In the genomic region with DNA sequence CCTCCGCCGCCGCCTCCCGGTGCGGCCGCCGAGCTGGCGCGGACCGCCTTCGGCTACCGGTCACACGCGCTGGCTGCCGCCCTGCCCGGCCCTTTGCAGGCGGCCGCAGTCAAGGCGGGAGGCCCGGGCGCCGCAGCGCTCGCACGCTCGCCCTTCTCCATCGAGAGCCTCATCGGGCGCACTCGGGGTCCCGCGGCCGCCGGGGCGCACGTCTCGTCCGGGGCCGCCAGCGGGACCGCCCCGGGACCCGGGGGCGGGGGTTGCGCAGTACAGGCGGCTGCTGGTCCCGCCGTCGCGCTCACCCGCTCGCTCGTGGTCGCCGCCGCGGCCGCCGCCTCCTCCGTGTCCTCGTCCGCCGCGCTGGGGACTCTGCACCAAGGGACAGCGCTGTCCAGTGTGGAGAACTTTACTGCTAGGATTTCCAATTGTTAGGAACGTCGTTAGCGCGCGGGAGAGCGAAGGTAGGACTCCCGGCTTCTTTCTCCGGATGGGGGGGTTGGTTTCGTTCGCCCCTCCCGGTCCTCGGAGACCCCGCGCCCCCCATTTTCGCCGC, we compare ENCODE assay signal across 8 mouse cellular contexts. TPM values are rescaled to one million over a fixed set of nuclear protein-coding genes. Genes with fewer than 3 reads are reported as not detected.
DNase-seq lines count a peak whose midpoint lies in the region; ATAC-seq lines count a peak whose summit lies in the region.

No protein-coding gene starts in this region.

- peaks cover 85% of the 10 kb centered on the region for H3K27me3 ChIP-seq in heart, embryonic 11.5 days (ENCODE audit: control insufficient read depth, insufficient read depth, low read length)
- H3K27me3 ChIP-seq in limb, embryonic 10.5 days (ENCODE audit: low read depth, poor library complexity, severe bottlenecking): peaks cover 99% of the 10 kb centered on the region

- DNase-seq in heart, adult 11 months: peak; percentile 76
- DNase-seq in heart, adult 9 months (ENCODE audit: low spot score in 2 of 2): no peak
- DNase-seq in adrenal gland, adult 2 months: peak; percentile 58
- DNase-seq in limb, embryonic 10.5 days (ENCODE audit: low spot score): peak; percentile 74
- peak; percentile 77 for DNase-seq in neural tube, embryonic 10.5 days (ENCODE audit: extremely low spot score, low spot score)
- DNase-seq in c-Kit-positive CD71-positive TER-119-positive erythroid progenitor cells, embryonic 14.5 days (ENCODE audit: low spot score): no peak

- no peaks in the 10 kb centered on the region for H3K36me3 ChIP-seq in heart, embryonic 11.5 days (ENCODE audit: control insufficient read depth, insufficient read depth, low read length)
- no peaks in the 10 kb centered on the region for H3K36me3 ChIP-seq in limb, embryonic 10.5 days

- peaks cover 7% of the 10 kb centered on the region; the same call in 1 of the 2 replicates for H3K4me1 ChIP-seq in heart, embryonic 11.5 days (ENCODE audit: control insufficient read depth, insufficient read depth, low read length)
- peaks cover 30% of the 10 kb centered on the region for H3K4me1 ChIP-seq in limb, embryonic 10.5 days

- H3K9ac ChIP-seq in heart, embryonic 11.5 days (ENCODE audit: low read depth, low read length): 0 out of 2 replicates have a peak overlapping the region, but pooled peaks have one; percentile 39

- peak overlapping the region; percentile 87 for H3K4me2 ChIP-seq in heart, embryonic 11.5 days

- H3K4me3 ChIP-seq in heart, embryonic 11.5 days (ENCODE audit: low read depth, low read length): peak overlapping the region; percentile 56
- peak overlapping the region; percentile 54 for H3K4me3 ChIP-seq in limb, embryonic 10.5 days

- no peak for ATAC-seq in heart, embryonic 11.5 days (replicated peaks; ENCODE audit: insufficient number of reproducible peaks, low FRiP score, low TSS enrichment)
- ATAC-seq in erythroblast, adult 5-6 weeks (replicated peaks; ENCODE audit: low FRiP score, poor library complexity, severe bottlenecking): no peak

- no peaks in the 10 kb centered on the region for H3K9me3 ChIP-seq in heart, embryonic 11.5 days (replicated peaks; ENCODE audit: control insufficient read depth, low read length)
- H3K9me3 ChIP-seq in limb, embryonic 10.5 days (replicated peaks): no peaks in the 10 kb centered on the region

- under 1% methylated on average over 67 of the region's 81 CpGs for WGBS in heart, embryonic 11.5 days (ENCODE audit: insufficient replicate concordance)
- WGBS in limb, embryonic 10.5 days: under 1% methylated on average over 81 of the region's 81 CpGs

- no peak overlapping the region for H3K27ac ChIP-seq in heart, embryonic 11.5 days (ENCODE audit: low read depth, low read length)
- peak overlapping the region; percentile 66 for H3K27ac ChIP-seq in limb, embryonic 10.5 days

RNA-seq across cellular contexts. Expression of a gene that starts 1.6 kb away (rescaled TPM):
- 1 to 10 TPM in 1 of 2 experiments, under 1 TPM in 1; 0.26 to 1.4 TPM for total RNA-seq in adrenal gland, adult 2 months (2021)
- polyA plus RNA-seq in adrenal gland, adult 2 months (2012; rRNA removed): 1.6 and 2.5 TPM in 2 replicates
- polyA plus RNA-seq in heart, embryonic 11.5 days (2014; fragmentation: Nextera tagmentation; extraction: Ambion mirVana): 0.13 and 0.20 TPM in 2 replicates
- 0.11 and 0.21 TPM in 2 replicates for polyA plus RNA-seq in limb, embryonic 10.5 days (2016; fragmentation: Nextera tagmentation; extraction: Ambion mirVana)
- not detected in 2 replicates for total RNA-seq in erythroblast, adult 5-6 weeks (2015; ENCODE audit: low replicate concordance)
- total RNA-seq in erythroblast, adult 5-6 weeks (2017; ENCODE audit: low replicate concordance): not detected in 2 replicates

RNA-seq across cellular contexts. Expression of a gene that starts 38.8 kb away (rescaled TPM):
- 100 to 1,000 TPM; 331 to 381 TPM for total RNA-seq in adrenal gland, adult 2 months (2021)
- polyA plus RNA-seq in adrenal gland, adult 2 months (2012; rRNA removed): 20.2 and 21.6 TPM in 2 replicates
- polyA plus RNA-seq in heart, embryonic 11.5 days (2014; fragmentation: Nextera tagmentation; extraction: Ambion mirVana): 523 and 573 TPM in 2 replicates
- polyA plus RNA-seq in limb, embryonic 10.5 days (2016; fragmentation: Nextera tagmentation; extraction: Ambion mirVana): 695 and 810 TPM in 2 replicates
- 325 and 335 TPM in 2 replicates for total RNA-seq in erythroblast, adult 5-6 weeks (2015; ENCODE audit: low replicate concordance)
- total RNA-seq in erythroblast, adult 5-6 weeks (2017; ENCODE audit: low replicate concordance): 314 and 425 TPM in 2 replicates

Comparison
In these comparisons a context has a peak if more than half of its experiments do, and no peak if none do; other contexts are left out.
1. DNase-seq: peak in heart, adult 11 months (single experiment), adrenal gland, adult 2 months (single experiment), limb, embryonic 10.5 days (single experiment) and neural tube, embryonic 10.5 days (single experiment); none in heart, adult 9 months (0 of 2) and c-Kit-positive CD71-positive TER-119-positive erythroid progenitor cells, embryonic 14.5 days (single experiment).
2. RNA of a gene that starts 38.8 kb away (polyA plus RNA-seq): 695 to 810 TPM in limb, embryonic 10.5 days and 523 to 573 TPM in heart, embryonic 11.5 days; 20.2 to 21.6 TPM in adrenal gland, adult 2 months; every median in the first group is over 10 times any median in the second.